Mouse (Mus musculus) CD8-positive naive resting alpha-beta T cell, adult 2 months (primary cell): ENCODE measurements around the gene Dkk3.
"Not testable (repeated sequence)": the region's sequence is repeated elsewhere in the genome, so short reads cannot be mapped to it uniquely, and the experiment has no call there.

Experiments used
- DNase-seq, 2 experiments: peaks; one replicate each; pipeline ENCODE4 v3.0.0; 2022; ENCODE audit warnings: low read depth in 2 of 2, low spot score in 2 of 2

Dkk3 gene

DNA sequence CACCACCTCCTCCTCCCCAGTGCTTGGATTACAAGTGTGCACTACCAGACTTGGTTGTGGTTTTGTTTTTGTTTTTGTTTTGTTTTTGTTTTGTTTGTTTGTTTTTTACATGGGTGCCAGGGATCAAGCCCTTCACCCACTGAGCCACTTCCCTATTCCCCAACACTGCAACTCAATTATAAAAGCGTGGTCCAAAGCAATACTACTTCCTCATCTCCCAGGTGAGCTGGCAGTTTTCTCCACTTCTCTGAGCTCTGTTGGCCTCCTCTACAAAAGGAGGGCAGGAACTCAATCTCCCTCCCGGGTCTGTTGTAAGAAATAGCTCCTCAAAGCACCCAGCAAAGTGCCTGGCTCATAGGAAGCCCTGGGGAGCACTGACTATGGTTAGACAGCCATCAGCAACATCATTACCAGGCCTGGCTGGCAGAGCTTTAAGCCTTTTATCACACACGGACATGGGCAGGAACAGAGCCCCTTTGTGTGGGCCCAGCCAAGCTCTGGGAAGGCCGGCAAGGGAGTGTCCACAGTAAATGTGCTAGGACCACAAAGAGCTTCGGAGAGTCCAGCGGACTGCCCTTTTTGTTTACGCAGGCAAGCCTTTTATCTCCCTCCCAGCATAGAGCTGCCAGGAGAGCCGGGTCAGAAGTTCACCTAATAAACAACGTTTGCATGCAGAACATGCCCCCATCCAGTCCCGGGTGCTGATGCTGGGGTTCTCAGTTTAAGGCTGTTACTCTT, 11.3 kb upstream of the Dkk3 start:
- DNase-seq, result no peak

DNA sequence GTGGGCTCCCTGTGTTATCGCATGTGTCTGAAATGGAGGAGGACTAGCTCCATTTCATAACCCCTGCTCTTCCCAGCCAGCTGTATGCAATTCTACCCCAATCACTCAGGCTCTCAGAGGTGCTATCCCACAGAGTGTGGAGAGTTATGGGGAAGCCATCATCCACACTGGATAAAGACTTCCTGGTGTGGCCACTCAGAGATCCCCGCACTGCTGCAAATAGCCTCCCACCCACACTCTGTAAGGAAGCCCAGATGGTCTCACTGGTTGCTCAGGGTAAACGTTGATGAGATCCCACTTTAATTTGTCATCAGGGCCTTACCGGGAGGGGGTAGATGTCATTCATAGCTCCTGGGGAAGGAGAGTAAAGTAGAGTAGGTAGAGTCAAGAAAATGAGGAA, 6.7 kb upstream of the Dkk3 start:
- DNase-seq, result no peak

DNA sequence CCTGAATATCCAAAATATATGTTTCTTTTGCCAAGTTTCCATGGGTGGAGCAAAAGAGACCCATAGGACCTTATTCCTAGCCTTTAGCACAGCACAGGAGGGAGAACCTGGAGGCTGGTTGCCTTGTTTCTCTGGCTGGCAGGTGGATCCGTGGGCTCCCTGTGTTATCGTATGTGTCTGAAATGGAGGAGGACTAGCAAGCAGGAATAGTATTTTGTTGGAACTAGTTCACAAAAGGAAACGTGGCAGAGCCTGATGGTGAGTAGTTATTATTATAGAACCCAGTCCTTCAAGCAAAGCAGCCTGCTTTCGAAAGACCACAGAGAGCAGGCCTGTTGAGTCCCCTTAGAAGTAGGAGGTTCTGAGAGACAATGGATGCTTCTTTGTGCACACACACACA, 6.2 kb upstream of the Dkk3 start:
- not testable (repeated sequence) for DNase-seq

DNA sequence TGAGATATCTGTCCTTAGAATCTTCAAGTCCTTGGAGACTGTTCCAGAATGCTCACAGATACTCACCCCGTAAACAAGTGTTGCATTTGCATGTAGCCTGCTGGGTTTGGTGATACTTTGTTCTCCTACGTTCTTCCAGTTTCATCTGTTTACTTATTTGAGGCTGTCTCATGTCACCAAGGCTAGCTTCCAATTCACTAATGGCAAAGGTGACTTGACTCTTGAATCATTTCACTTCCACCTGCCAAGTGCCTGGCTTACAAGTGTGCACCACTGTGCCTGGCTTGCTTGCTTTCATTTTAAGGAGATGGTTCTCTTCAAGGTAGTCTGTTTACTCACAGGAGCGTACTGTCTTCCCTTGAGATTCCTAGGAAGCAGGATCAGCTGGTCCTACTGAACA, 5.6 kb upstream of the Dkk3 start:
- no peak for DNase-seq

DNA sequence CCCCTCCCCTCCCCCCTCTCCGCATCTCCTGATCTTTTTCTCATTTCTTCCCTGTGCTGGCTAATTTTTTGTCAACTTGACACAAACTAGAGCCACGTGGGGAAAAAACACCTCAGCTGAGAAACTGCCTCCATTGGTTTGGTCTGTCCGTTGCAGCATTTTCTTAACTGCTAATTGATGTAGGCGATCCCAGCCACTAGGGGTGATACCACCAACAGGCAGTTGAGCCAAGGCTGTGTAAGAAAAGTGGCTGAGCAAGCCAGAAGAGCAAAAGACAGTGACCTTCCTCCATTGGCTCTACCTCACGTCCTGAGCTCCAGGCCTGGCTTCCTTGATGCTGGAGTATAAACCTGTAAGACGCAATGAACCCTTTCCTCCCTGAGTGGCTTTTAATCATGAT, 978 bp upstream of the Dkk3 start:
- DNase-seq, result no peak

DNA sequence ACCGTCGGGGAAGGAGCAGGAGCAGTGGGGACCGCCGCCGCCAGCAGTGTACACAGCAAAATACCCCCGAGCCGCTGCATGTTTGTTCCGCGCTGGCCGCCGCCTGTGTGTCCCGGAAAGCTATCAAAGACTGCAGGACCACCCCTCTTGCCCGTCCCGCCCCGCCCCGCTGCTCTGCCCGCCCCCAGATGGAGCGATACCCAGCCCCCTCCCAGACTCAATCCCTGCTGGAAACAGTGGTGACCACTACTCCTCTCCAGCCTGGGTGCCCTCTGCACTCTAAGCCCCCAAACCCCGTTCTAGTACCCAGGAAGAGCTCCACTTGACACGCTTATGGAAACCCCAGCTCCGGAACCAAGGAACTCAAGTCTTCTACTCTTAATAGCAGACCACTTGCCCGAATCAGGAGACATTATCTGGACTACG, 528 bp downstream of the Dkk3 start:
- DNase-seq, result no peak

DNA sequence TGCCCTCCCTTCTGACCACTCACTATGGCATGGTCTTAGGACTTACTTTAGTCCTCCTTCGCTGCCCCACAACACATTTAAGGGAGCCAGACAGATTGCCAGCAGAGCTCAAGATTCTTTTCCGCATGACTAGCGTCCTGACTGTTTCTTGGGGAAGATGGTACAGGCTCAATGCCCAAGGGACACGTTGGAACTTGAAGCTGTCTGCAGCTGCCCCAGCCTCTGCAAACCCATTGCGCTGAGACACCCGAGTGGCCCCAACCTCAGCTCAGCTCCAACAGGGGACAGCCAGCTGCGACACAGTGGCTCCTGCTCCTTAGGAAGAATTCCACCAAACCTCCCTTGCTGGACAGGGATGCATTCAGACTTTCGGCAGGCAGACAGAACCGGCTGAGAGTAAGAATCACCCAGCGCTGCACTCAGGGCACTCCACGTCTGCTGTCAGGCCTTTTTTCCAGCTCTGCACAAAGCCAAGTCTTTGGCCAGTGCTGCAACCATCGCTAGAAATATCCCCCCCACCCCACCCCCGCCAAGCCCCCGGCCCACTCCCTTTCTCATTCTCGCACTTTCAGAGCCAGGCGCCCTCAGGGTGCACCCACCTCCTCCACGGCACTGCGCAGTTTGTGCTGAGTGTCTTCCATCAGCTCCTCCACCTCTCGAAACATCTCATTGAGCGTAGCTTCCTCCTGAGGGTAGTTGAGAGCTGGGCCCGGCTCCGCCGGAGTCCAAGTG, 1.1 kb downstream of the Dkk3 start:
- no peak for DNase-seq

DNA sequence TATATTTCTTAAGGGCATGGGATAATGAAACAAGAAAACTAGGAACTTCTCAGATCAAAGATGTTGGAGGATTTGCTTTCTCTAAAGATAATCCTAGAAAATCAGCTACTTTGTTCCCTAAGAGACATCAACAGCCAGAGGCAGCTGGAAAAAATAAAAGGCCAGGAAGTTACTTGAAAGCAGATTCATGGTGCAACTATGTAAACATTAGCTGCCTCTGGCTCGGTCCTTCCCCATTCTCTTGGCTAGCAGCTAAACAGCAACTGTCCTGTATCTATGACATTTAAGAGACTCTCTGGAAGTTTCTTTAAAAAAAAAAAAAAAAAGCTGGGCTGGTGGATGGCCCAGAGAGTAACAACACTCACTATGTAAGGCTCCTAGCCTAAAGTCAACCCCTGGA, 3.7 kb downstream of the Dkk3 start:
- DNase-seq, result no peak

DNA sequence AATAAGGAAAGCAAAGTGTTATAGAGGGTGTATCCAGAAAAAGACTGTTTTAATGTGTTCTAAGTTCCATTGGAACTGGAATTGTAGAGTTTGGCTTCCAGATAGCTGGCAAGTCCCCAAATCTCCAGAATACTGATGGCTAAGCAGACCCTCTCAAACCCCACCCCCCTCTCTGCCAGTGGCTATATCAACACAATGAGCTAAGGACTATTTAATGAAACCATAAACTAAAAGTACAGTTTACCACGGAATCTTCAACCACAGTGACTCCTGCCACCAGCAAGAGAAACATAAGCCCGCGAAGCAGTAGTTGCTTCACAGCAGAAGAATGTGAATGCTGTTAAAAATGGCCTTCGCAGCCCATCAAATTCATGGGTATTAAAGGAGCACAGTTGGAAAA, 4.4 kb downstream of the Dkk3 start:
- DNase-seq, result no peak

DNA sequence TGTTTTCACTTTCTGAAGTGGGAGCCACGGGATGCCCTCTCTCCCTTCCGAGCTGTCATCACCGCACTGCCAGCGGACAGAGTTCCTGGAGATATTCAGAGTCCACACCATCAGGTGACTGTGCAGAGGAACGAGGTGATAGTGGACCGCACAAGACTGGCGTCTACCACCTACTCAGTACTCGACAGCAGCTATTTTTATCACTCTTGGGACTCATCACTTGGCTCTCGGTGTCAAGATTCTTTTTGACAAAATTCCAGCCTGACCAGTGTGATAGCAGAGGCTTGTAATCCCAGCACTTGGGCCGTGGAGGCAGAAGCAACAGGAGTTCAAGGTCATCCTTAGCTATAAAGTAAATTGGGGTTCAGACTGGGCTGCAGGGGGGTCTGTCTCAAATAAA, 9.7 kb downstream of the Dkk3 start:
- DNase-seq, result no peak

DNA sequence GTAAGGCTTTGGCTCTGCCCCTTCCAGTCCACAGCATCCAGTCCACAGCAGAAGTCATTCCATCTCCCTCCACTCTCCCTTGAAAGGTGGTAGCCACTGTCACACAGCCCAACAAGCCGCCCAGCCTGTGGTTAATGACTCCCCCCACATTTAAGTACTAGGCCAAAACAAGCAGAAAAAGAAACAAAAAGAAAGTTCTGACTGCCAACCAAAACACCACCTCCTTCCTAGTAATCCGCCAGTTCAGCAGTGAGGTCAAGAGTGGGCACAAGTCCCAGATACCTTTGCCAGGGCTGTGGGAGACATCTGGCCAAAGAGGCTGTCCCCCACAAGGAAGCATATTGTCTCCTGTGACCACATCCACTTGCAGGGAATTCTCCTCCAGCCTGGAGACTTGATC, 10.9 kb downstream of the Dkk3 start:
- no peak for DNase-seq

DNA sequence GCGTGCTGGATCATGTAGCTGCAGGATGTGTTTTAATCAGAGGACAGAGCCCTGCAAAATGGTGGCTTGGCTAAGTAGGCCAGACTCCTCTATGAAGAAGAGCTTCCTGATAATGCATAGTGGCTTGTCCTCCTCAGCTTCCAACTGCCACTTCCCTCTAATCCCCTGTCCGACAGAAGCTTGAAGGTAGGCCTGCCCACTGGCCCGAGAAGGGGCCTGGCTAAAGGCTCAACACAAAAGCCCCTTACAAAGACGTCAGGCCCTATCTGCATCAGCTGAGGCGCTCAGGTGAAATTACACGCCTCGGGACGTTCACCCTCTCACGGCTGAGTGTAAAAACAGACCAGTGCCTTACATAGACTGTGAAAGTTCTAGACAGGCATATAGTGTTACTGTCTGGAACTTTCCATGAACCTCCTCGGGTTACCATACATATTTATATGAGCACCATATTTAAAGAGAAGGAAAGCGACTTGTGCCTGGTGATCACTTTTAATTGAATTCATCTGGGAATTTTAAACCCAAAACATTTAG, 14.1 kb downstream of the Dkk3 start:
- no peak for DNase-seq

DNA sequence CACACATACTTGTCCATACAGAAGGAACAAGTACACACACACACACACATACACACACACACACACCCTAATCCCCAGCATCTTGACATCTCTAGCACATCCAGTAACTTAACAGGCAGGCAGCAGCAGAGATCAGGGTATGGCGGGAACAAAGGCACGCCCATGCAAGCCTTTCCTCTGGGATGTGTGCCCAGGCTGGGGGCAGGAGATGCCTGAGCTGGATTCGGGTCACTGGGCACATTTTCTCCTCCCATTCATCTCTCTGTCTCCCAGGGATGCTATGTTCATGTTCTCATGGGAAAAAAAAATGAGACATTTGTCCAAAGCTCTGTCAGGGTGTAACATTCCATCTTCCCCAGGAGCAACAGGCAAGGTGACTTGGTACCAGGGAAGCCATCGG, 14.9 kb downstream of the Dkk3 start:
- no peak for DNase-seq

DNA sequence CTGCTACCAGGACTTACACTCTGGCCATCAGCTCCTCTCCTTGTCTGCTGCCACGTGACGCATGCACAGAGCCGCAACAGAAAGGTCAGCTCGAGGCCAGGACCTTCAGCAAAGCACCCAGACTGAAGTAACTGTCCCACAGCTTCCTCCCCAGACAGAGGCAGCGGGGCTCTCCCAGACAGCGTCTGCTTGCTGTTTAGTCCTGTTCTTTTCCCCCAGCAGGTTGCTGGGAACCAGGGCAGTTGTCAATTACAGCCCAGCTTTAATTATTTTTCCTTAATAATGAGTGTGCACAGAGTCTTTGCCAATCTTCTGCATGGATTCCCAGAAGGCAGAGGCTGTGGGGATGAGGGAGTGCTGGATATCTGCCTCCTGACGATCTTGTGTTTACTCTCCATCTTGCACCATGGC, 15.8 kb downstream of the Dkk3 start:
- DNase-seq, result no peak

DNA sequence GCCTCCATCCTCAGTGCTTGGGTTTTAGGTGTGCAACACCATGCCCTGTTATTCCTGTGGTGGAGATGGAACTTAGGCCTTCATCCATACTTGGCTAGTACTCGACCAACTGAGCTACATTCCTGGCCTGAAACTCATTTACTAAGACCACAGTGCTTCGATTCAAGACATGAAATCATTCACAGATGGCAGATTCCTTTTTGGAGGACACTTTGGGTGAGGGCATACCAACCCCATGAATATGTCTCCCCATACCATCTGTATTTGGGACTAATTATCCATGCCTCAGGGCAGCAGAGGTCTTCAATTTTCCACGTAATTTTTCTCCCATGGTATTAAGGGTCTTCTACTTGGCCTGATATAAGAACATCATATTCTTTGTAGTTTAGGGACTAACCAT, 16.2 kb downstream of the Dkk3 start:
- no peak for DNase-seq

DNA sequence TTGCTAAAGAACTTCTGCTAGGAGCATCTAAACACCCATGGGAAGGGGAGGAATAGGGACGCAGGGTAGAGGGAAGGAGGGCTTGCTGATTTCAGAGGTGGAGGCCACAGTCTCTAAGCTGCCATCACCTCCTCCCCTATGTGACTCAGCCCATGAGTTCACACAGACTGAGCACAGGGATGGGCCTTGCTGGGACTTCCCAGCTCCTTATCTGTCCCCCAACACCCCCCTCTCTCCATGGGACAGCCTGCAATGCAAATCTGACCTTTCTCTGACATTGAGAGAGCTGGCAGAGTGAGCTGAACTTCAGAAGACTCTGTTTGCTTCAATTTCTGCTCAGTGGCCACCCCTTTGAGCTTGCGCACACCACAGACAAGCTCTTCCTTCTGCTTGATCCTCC, 18.1 kb downstream of the Dkk3 start:
- no peak for DNase-seq

DNA sequence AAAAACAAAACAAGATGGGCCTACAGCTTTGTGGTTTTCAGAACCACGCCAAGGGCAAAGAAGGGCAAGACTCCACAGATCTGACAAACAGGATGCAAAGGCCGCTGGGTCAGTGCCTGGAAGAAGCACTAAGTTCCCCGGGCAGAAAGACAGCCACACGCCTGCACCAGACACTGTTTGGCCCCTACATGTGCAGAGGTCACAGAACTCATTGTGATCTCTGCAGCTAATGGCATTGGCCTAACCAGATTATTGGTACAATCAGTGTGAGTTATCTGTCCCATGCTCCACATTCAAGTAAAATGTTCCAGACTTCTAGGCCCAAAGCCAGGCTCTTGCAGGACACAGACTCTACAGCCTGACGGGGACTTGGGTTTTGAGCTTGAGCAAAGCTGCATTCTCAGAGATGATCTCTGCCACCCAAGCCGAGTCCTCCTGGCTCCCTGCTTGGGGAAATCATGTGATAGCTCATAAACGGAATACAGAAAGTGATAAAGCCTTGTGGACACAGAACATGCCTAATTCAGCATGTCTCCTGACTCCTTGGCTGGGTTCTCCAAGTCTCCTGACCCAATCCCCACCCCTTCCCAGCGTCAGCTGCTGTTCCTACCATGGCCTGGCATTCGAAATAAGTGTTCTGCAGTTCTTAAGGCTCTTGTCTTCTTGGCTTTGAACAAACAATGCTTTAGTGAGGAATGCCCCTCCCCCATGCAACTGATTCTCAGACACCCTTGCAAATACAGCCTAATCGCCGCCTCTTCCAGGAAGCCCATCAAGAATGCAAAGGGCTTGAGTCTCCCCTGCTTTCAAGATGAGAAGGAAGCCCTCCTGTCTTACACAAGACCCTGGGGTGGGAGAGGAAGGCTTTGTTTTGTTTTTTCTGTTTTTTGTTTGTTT, 20.1 kb downstream of the Dkk3 start:
- DNase-seq, result no peak

DNA sequence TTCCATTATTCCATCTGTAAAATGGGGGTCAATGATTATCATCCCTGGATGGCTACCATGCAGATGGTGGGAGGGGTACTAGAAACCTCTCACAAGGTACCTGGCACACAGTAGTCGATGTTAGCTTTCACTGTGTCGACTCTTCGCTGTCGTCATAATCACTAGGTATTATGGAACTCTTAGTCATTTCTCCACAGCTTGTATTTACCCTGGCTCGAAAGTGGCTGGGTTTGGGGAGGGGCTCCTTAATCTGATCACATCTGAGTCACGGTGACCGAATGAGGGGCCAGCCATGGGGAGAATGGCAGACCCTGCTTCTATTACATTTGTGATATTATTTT, 20.7 kb downstream of the Dkk3 start:
- DNase-seq, result no peak

DNA sequence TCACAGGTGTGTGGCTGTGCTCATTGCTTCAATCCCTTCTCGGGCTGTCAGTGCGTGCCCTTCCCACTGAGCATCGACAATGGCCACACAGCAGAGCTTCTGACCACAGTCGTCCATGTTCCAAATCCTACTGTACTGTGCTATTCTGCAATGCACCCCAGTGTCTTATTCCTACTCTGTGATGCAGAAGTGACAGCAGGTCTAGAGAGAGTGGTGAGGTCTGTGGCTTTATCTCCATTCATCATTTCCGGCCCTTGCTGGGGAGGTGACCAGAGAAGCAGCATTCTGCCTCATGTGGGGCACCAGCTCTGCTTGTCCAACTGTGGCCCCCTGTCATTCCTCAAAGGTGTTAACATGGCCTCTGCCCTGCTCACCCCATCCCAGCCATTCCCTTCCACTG, 22.3 kb downstream of the Dkk3 start:
- no peak for DNase-seq

DNA sequence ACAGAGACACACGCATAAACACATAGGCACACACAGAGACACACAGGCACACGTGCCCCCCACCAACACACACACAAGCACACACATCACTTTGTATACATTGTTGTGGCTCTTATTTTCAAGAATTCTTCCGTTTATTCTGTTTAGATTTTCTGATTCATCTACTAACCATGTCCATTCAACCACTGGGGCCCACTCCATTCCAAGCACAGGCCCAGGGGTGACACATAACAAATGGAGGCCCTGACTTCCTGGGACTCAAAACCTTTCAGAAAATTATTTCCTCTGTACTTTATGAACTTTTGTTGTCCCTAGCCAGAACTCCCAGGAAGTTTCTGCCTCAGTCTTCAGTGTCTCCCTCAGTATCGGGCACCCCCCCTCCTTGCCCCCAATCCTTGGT, 23.7 kb downstream of the Dkk3 start:
- DNase-seq, result no peak

DNA sequence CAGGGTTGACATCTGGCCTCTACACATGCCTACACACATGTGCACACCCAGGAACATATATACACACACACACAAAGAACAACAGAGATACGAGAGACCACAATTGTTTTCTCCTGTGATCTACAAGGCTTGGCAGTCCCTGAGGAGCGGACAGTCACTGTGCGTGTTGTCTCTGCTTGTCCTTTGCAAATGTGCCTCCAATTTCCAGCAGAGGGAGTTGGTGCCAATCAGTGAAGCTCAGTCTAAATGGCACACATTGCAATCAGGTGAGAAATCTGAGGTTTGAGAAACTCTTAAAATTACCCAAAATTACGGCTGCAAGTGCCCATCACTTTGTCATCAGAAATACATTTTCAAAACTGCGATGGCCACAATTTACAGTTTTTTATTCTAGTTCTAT, 25.6 kb downstream of the Dkk3 start:
- no peak for DNase-seq

DNA sequence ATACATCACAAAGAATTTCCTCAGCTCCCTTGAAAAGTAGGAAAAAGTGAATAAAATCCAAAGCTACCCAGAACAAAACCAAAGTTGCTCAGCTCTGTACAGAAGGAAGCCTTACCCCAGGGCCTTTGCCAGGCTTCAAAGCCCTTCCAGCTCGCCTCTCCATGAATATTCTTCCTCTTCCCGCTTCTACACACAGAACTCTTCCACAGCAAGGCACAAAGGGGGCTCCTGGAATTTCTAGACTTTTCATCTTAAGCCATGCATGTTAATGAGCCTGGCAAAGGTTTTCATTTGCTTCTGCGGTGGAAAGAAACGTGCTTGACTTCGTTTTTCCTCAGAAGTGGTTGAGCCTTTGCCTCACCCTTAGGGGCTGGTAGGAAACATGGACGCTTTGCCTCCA, 26.9 kb downstream of the Dkk3 start:
- no peak for DNase-seq
